Mouse (Mus musculus) testis, adult 2 months (tissue): ENCODE measurements around the gene Igfbp5. TPM values are rescaled to one million over a fixed set of nuclear protein-coding genes. Genes with fewer than 3 reads are reported as not detected.

ENCODE experiments used
- H3K27ac ChIP-seq: fragments of 200-500 bp; 2 replicates; pipeline ENCODE4 v1.5.1; 2012; ENCODE audit warnings: low read depth, low read length; ENCODE audit not compliant: control insufficient read depth, insufficient read depth
- H3K27me3 ChIP-seq: fragments of 200-500 bp; 2 replicates; pipeline ENCODE4 v1.6.1; 2012; ENCODE audit warnings: mild to moderate bottlenecking, low read length, moderate library complexity; ENCODE audit not compliant: control insufficient read depth, insufficient read depth
- H3K36me3 ChIP-seq: fragments of 200-500 bp; 2 replicates; pipeline ENCODE4 v1.6.1; 2012; ENCODE audit warnings: mild to moderate bottlenecking, low read length; ENCODE audit not compliant: control insufficient read depth, insufficient read depth
- H3K4me1 ChIP-seq: fragments of 200-500 bp; 2 replicates; pipeline ENCODE4 v1.6.1; 2012; ENCODE audit warnings: low read length; ENCODE audit not compliant: control insufficient read depth, insufficient read depth
- H3K4me3 ChIP-seq: fragments of 200-500 bp; 2 replicates; pipeline ENCODE4 v1.5.1; 2012; ENCODE audit warnings: low read depth, mild to moderate bottlenecking, low read length, moderate library complexity, mixed read lengths; ENCODE audit not compliant: control insufficient read depth
- CTCF ChIP-seq: fragments of 200-500 bp; IDR thresholded peaks from 2 replicates; pipeline ENCODE4 v1.5.1; 2012; ENCODE audit warnings: low read depth, mild to moderate bottlenecking, inconsistent platforms, low read length, moderate library complexity; ENCODE audit not compliant: control insufficient read depth, insufficient read depth, insufficient replicate concordance
- POLR2A ChIP-seq: fragments of 200-500 bp; IDR thresholded peaks from 2 replicates; pipeline ENCODE4 v1.6.1; 2012; ENCODE audit warnings: low read depth, mild to moderate bottlenecking, inconsistent platforms, low read length, moderate library complexity; ENCODE audit not compliant: control insufficient read depth
- polyA plus RNA-seq: library from polyadenylated mRNA; depleted of rRNA; stranded (reverse); fragments of >200 nt; gene quantifications from 2 replicates; pipeline ENCODE4 v1.2.3, GENCODE M21; 2012

Gene Igfbp5
- polyA plus RNA-seq, 1 experiment: 1.3 TPM

- Histone ChIP-seq H3K4me3 (no peak overlapping the region), H3K27me3 (no peaks in the 10 kb centered on the region), H3K36me3 (no peaks in the 10 kb centered on the region), H3K4me1 (peaks cover 17% of the 10 kb centered on the region), H3K27ac (no peak overlapping the region)
- TF ChIP-seq CTCF (no peak), POLR2A (no peak)
Observed at GRCm38 (mm10) chr1:72868429-72869215, 6.1 kb downstream of the Igfbp5 start.

- TF ChIP-seq CTCF (no peak), POLR2A (no peak)
- Histone ChIP-seq H3K4me3 (no peak overlapping the region), H3K36me3 (no peaks in the 10 kb centered on the region), H3K4me1 (peaks cover 16% of the 10 kb centered on the region), H3K27ac (no peak overlapping the region), H3K27me3 (no peaks in the 10 kb centered on the region)
Observed at GRCm38 (mm10) chr1:72867346-72867745, 7.3 kb downstream of the Igfbp5 start.

GRCm38 (mm10) chr1:72866417-72866816 lies 8.3 kb downstream of the Igfbp5 start:
- peaks cover 9% of the 10 kb centered on the region for H3K4me1 ChIP-seq
- no peak overlapping the region for H3K4me3 ChIP-seq
- H3K36me3 ChIP-seq: no peaks in the 10 kb centered on the region
- no peak for TF ChIP-seq CTCF
- no peak for TF ChIP-seq POLR2A
- H3K27me3 ChIP-seq: no peaks in the 10 kb centered on the region
- no peak overlapping the region for H3K27ac ChIP-seq

GRCm38 (mm10) chr1:72865900-72866299 lies 8.8 kb downstream of the Igfbp5 start:
- no peak overlapping the region for H3K4me3 ChIP-seq
- peaks cover 6% of the 10 kb centered on the region for H3K4me1 ChIP-seq
- no peaks in the 10 kb centered on the region for H3K36me3 ChIP-seq
- no peaks in the 10 kb centered on the region for H3K27me3 ChIP-seq
- no peak for TF ChIP-seq POLR2A
- TF ChIP-seq CTCF: peak; percentile 91
- H3K27ac ChIP-seq: no peak overlapping the region

- TF ChIP-seq POLR2A (no peak), CTCF (no peak)
- Histone ChIP-seq H3K36me3 (no peaks in the 10 kb centered on the region), H3K4me1 (no peaks in the 10 kb centered on the region), H3K27me3 (no peaks in the 10 kb centered on the region), H3K27ac (no peak overlapping the region), H3K4me3 (no peak overlapping the region)
Observed at GRCm38 (mm10) chr1:72864272-72864671, 10.4 kb downstream of the Igfbp5 start.

- Histone ChIP-seq H3K27me3 (no peaks in the 10 kb centered on the region), H3K4me1 (peaks cover 2% of the 10 kb centered on the region; the same call in 1 of the 2 replicates), H3K4me3 (no peak overlapping the region), H3K36me3 (no peaks in the 10 kb centered on the region), H3K27ac (no peak overlapping the region)
- TF ChIP-seq POLR2A (no peak), CTCF (no peak)
Observed at GRCm38 (mm10) chr1:72863692-72864091, 11.0 kb downstream of the Igfbp5 start.

GRCm38 (mm10) chr1:72862248-72862647 lies 12.4 kb downstream of the Igfbp5 start:
- H3K27ac ChIP-seq: no peak overlapping the region
- no peak for TF ChIP-seq POLR2A
- no peak for TF ChIP-seq CTCF
- peaks cover 4% of the 10 kb centered on the region for H3K4me1 ChIP-seq
- no peak overlapping the region for H3K4me3 ChIP-seq
- no peaks in the 10 kb centered on the region for H3K36me3 ChIP-seq
- no peaks in the 10 kb centered on the region for H3K27me3 ChIP-seq

GRCm38 (mm10) chr1:72861702-72862101 lies 13.0 kb downstream of the Igfbp5 start:
- Histone ChIP-seq H3K27ac (no peak overlapping the region), H3K36me3 (no peaks in the 10 kb centered on the region), H3K4me3 (no peak overlapping the region), H3K27me3 (no peaks in the 10 kb centered on the region), H3K4me1 (peaks cover 10% of the 10 kb centered on the region)
- TF ChIP-seq POLR2A (no peak), CTCF (no peak)
